Mouse (Mus musculus) cortical plate, adult 2 months (tissue): Measurements from ENCODE around the gene Grap.

Experiments
- CTCF ChIP-seq: fragments of 200-500 bp; IDR thresholded peaks from 2 replicates; pipeline ENCODE4 v1.5.1; 2011; ENCODE audit warnings: mild to moderate bottlenecking, control low read depth, low read length; ENCODE audit not compliant: insufficient read depth; ENCODE audit errors: extremely low read depth
- POLR2A ChIP-seq: fragments of 200-500 bp; IDR thresholded peaks from 2 replicates; pipeline ENCODE4 v1.6.1; 2011; ENCODE audit warnings: mild to moderate bottlenecking, low read length, control low read depth; ENCODE audit not compliant: insufficient read depth; ENCODE audit errors: extremely low read depth

DNA sequence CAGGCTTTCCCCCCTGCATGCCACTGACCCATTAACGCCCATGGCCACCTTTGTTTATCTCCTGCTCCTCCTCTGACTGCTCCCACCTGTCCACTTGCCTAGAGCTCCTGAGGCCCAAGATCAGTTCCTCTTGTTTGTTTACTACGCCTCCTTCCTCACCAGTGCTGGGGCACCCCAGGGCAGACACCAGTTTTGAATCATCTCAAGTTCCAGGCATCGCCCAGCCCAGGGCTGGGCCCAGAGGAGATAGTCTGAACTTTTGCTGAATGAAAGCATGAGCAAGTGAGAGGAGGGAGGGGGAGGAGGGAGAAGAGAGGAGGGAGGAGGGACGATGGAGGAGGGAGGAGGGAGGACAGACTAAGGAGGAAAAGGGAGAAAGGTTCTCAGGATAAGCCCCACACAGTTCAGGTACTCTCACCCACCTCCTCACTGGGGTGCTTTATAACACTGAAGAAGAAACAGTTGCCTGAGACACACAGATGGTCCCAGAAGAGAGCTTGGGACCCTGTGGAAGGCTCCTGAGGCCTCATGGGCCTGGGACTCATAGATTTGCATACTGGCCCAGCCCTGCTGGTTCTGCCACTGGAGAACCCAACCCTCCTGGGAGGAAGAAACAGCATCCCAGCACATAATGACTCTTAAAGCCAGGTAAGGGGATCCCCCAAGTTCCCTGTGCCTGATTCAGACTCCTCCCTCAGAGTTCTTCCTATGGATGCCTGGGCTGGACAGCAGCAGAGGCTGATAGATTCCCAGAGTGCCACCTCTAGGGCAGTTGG, 26.2 kb downstream of the Grap start:
- TF ChIP-seq CTCF = no peak
- TF ChIP-seq POLR2A = no peak
